1 mouse cellular context compared by ENCODE assay signal in the genomic region with DNA sequence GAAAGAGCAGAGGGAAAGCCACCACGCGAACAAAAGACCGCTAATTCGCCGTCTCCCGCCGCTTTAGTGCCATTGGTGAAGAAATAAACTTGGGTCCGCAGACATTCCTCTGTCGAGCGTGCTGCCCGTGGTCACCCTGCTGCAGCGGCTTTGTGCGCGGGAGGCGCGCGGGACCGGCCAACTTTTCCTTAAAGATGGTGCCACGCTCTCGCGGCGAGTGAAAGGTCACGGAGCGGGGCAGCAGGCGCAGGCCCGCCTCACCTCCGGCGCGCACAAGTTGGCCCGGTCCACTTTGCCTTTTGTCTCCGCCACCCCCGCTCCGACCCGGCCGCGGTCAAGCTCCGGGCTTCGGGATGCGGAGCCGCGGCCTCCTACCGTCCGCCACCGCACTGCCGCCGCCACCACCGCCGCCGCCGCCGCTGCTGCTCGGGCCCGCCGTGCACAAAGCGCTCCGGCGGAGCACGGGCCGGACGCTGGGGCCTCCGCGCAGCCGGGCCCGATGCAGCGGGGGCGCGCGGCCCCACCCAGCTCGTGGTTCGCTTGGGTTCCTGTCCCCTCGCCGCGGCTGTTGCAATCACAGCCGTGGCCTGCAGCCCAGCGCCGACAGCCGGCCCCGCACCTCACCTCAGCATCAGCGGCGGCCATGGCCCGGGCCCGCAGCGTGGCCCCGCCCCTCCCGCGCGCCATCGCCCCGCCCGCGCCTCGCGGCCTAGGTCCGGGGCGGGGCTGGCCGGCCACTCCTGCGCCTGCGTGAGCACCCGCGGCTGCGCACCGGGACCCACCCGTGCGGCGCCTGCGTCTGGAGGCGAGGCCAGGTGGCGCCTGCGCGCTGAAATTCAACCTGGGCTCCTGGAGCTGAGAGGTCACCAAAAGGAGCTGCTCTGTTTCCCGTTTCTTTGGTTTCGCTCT.
TF ChIP-seq lines count a peak whose summit lies in the region.

Gene Ehmt1 (minus strand): TSS at position 685 of the 909 bp plus-strand sequence.

TF ChIP-seq in CH12.LX, 34 proteins besides CTCF, POLR2A, EP300 and RAD21 (continued from another document):
- TF ChIP-seq MAZ (IDR thresholded peaks at IDR 0.05; ENCODE audit: low read depth, low read length) (peak; percentile 55; the same call in 1 of the 2 replicates), SMC3 (IDR thresholded peaks at IDR 0.05; ENCODE audit: low read depth, low read length) (no peak), CHD2 (IDR thresholded peaks at IDR 0.05; ENCODE audit: low read length) (no peak), JUND (conservative IDR thresholded peaks at IDR 0.05; ENCODE audit: low read depth, low read length) (no peak), POLR2AphosphoS2 (IDR thresholded peaks at IDR 0.05; ENCODE audit: low read depth, low read length) (peak; percentile 83; the same call in 1 of the 2 replicates), ZNF384 (IDR thresholded peaks at IDR 0.05; ENCODE audit: low read depth, low read length) (no peak), ZMIZ1 (IDR thresholded peaks at IDR 0.05; ENCODE audit: low read depth, low read length) (peak; percentile 89), UBTF (IDR thresholded peaks at IDR 0.05; ENCODE audit: low read depth, low read length) (0 out of 2 replicates have a peak, but pooled peaks have one; percentile 15), RCOR1 (conservative IDR thresholded peaks at IDR 0.05; ENCODE audit: low read depth, low read length) (0 out of 2 replicates have a peak, but pooled peaks have one; percentile 68), HCFC1 (IDR thresholded peaks at IDR 0.05; ENCODE audit: low read depth, low read length) (peak; percentile 74), ELF1 (IDR thresholded peaks at IDR 0.05; ENCODE audit: low read depth, low read length) (peak; percentile 62; the same call in 1 of the 2 replicates), MAFK (IDR thresholded peaks at IDR 0.05; ENCODE audit: insufficient replicate concordance, low read length) (no peak), PAX5 (IDR thresholded peaks at IDR 0.05; ENCODE audit: low read length) (no peak), MAX (IDR thresholded peaks at IDR 0.05; ENCODE audit: low read length) (peak; percentile 32; the same call in 1 of the 2 replicates), MYC (IDR thresholded peaks at IDR 0.05; ENCODE audit: low read depth, low read length) (0 out of 2 replicates have a peak, but pooled peaks have one; percentile 24), CHD1 (IDR thresholded peaks at IDR 0.05; ENCODE audit: low read depth, low read length) (peak; percentile 80; the same call in 1 of the 2 replicates), ZC3H11A (IDR thresholded peaks at IDR 0.05; ENCODE audit: low read depth, low read length) (no peak), IRF4 (IDR thresholded peaks at IDR 0.05; ENCODE audit: low read depth, low read length) (0 out of 2 replicates have a peak, but pooled peaks have one; percentile 12), MXI1 (IDR thresholded peaks at IDR 0.05; ENCODE audit: low read depth, low read length) (peak; percentile 76), JUN (IDR thresholded peaks at IDR 0.05; ENCODE audit: insufficient read depth, low read depth, low read length) (no peak), ZKSCAN1 (IDR thresholded peaks at IDR 0.05; ENCODE audit: borderline replicate concordance, low read depth, low read length) (no peak), ETS1 (conservative IDR thresholded peaks at IDR 0.05; ENCODE audit: low read depth, low read length) (no peak), USF2 (conservative IDR thresholded peaks at IDR 0.05; ENCODE audit: low read depth, low read length) (no peak), GABPA (IDR thresholded peaks at IDR 0.05; ENCODE audit: insufficient replicate concordance, low read depth, low read length) (no peak; the same call in 1 of the 2 replicates), TCF12 (IDR thresholded peaks at IDR 0.05; ENCODE audit: low read depth, low read length) (peak; percentile 98), BHLHE40 (IDR thresholded peaks at IDR 0.05; ENCODE audit: low read depth, low read length) (peak; percentile 58), NELFE (IDR thresholded peaks at IDR 0.05; ENCODE audit: low read depth, low read length) (peak; percentile 99), KAT2A (IDR thresholded peaks at IDR 0.05; ENCODE audit: insufficient replicate concordance, low read length) (peak; percentile 78; the same call in 1 of the 2 replicates), MEF2A (IDR thresholded peaks at IDR 0.05; ENCODE audit: borderline replicate concordance, low read depth, low read length) (peak; percentile 41; the same call in 1 of the 2 replicates), SIN3A (IDR thresholded peaks at IDR 0.05; ENCODE audit: low read length) (peak; percentile 88), NRF1 (IDR thresholded peaks at IDR 0.05; ENCODE audit: low read depth, low read length) (peak; percentile 98), TBP (conservative IDR thresholded peaks at IDR 0.05; ENCODE audit: low read depth, low read length) (peak; percentile 91)
TF ChIP-seq in CH12.LX: peak in this region for 20.
